Mouse (Mus musculus) gastrocnemius, adult 2 months (tissue): Measurements from ENCODE around the gene Smtnl2. TPM values are rescaled to one million over a fixed set of nuclear protein-coding genes. Genes with fewer than 3 reads are reported as not detected.

Experiments used
- DNase-seq: peaks from one replicate; pipeline ENCODE4 v3.0.0; 2022
- H3K27ac ChIP-seq: fragments of 200-600 bp; 2 replicates; pipeline ENCODE4 v1.8.1; 2022; ENCODE audit warnings: mild to moderate bottlenecking
- H3K4me3 ChIP-seq: fragments of 200-600 bp; 2 replicates; pipeline ENCODE4 v1.8.1; 2022; ENCODE audit warnings: mild to moderate bottlenecking, moderate library complexity
- CTCF ChIP-seq: fragments of 200-600 bp; IDR thresholded peaks from 2 replicates; pipeline ENCODE4 v1.8.1; 2022; ENCODE audit warnings: antibody characterized with exemption, mild to moderate bottlenecking, moderate library complexity
- intact Hi-C: fragments of 180-260 bp; cut with DNase I; formaldehyde crosslinking; loops from one replicate; pipeline ENCODE4 v1.15.1; 2025
- microRNA-seq: library from miRNA; unstranded; fragments of <30 nt; microRNA quantifications from one replicate; pipeline ENCODE4 v1.2.0, GENCODE M21; 2021
- total RNA-seq, 2 experiments: library from RNA; stranded (reverse); gene quantifications; 2 replicates each; pipeline ENCODE4 v1.2.3; 2021

Gene Smtnl2
- total RNA-seq, 2 experiments from 2014 or later = 238 to 342 TPM

DNA sequence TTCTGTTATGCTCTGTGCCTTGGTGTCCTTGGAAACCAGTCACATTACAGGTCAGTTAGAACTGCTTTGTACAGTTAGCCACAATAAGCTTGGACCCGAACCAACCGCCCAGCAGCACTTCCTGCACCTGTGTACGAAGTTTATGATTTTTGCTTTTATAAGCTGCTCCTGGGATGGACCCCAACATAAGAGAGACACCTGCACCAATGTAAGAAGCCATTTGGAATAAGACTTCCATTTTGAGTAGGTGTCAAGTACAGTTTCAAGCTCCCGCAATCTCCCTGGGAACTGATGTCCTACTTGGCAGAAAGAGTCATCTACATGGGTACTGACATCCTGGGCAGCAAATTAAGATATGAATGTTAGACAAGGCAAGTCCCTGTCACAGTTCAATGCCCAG lies 71.8 kb downstream of the Smtnl2 start:
- intact Hi-C loops = loop anchor here (5.0 kb wide), 1 partner anchor 223 kb away; no protein-coding TSS in a partner anchor
- no peak for DNase-seq
- TF ChIP-seq CTCF = no peak
- Histone ChIP-seq H3K27ac (no peak overlapping the region), H3K4me3 (no peak overlapping the region)

Small RNA genes lying within 50 kb of the gene (microRNA-seq; reads per million reads assigned to microRNA genes)
- not detected for gene Mir6338

Other genes with a start within 250 kb of the Smtnl2 start
- under 1 TPM; 0.20 to 0.25 TPM for gene Gm43951, start 204.9 kb downstream of the Smtnl2 start, total RNA-seq
- gene 4933427D14Rik, start 204.3 kb downstream of the Smtnl2 start, total RNA-seq = 1 to 10 TPM; 2.0 to 2.6 TPM
- 10 to 100 TPM; 29.2 to 30.4 TPM for gene Txndc17, start 204.2 kb downstream of the Smtnl2 start, total RNA-seq
- 1 to 10 TPM; 7.2 to 8.2 TPM for gene Med31, start 196.1 kb downstream of the Smtnl2 start, total RNA-seq
- not detected for gene Slc13a5, start 144.5 kb downstream of the Smtnl2 start, total RNA-seq
- gene Xaf1, start 110.1 kb downstream of the Smtnl2 start, total RNA-seq = 1 to 10 TPM; 3.4 to 3.7 TPM
- gene Fbxo39, start 97.3 kb downstream of the Smtnl2 start, total RNA-seq = not detected
- gene Tekt1, start 49.3 kb downstream of the Smtnl2 start, total RNA-seq = 1 to 10 TPM in 1 of 2 experiments, under 1 TPM in 1; 0.33 to 2.6 TPM
- 1 to 10 TPM in 1 of 2 experiments, under 1 TPM in 1; 0.67 to 5.5 TPM for gene Ggt6, start 23.8 kb upstream of the Smtnl2 start, total RNA-seq
- gene Mybbp1a, start 29.6 kb upstream of the Smtnl2 start, total RNA-seq = 10 to 100 TPM; 60.2 to 60.9 TPM
- gene Spns2, start 78.2 kb upstream of the Smtnl2 start, total RNA-seq = 10 to 100 TPM; 15.7 to 65.1 TPM
- gene Spns3, start 138.8 kb upstream of the Smtnl2 start, total RNA-seq = under 1 TPM; 0.06 to 0.18 TPM
- 10 to 100 TPM; 76.3 to 87.6 TPM for gene Ube2g1, start 195.6 kb upstream of the Smtnl2 start, total RNA-seq